Mouse (Mus musculus) mature B cell (primary cell): Measurements from ENCODE around the gene Hspa5.
"Not testable (repeated sequence)": the region's sequence is repeated elsewhere in the genome, so short reads cannot be mapped to it uniquely, and the experiment has no call there.

Experiments used
- in situ Hi-C: fragments of 300-500 bp; cut with MboI; formaldehyde crosslinking; loops from 2 replicates; pipeline ENCODE4 v1.14.3; 2019

Gene Hspa5

DNA sequence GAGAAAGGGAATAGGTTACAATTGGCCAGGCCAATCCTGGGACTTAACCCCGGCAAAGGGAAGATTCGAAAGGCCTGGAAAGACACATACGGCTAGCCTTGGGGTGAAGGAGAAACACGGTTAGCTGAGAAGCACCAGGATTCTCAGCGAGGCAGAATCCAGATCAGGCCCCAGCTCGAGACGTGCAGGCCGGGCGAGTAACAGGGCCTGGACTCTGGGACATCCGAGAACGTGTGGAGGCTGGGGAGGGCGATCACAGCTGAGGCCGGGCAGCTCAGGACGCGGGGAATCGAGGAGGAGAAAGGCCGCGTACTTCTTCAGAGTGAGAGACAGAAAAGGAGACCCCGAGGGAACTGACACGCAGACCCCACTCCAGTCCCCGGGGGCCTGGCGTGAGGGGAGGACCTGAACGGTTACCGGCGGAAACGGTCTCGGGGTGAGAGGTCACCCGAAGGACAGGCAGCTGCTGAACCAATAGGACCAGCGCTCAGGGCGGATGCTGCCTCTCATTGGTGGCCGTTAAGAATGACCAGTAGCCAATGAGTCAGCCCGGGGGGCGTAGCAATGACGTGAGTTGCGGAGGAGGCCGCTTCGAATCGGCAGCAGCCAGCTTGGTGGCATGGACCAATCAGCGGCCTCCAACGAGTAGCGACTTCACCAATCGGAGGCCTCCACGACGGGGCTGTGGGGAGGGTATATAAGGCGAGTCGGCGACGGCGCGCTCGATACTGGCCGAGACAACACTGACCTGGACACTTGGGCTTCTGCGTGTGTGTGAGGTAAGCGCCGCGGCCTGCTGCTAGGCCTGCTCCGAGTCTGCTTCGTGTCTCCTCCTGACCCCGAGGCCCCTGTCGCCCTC, at the start of gene Hspa5:
Hspa5 (plus strand) TSS at position 603 of the 859 bp plus-strand sequence.
- in situ Hi-C loops = no loop called here

DNA sequence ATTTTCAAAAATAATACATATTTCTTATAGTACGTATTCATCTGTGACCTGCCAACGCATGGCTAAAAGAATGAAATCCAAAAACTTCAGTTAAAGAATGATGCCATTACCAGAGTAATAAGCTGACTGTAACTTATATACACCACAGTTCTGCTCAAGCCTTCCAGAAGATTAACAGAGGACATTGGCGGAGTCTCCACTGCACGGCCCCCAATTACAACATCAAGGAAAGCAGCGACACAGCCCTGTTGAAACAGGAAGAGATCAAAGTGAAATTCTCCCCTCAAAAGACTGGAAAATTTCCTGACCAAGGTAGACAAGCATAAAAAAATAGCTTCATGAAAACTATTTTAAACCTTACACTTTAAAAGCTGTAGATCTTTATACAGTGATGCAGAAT, 46.5 kb upstream of the Hspa5 start:
- in situ Hi-C loops = no loop called here

DNA sequence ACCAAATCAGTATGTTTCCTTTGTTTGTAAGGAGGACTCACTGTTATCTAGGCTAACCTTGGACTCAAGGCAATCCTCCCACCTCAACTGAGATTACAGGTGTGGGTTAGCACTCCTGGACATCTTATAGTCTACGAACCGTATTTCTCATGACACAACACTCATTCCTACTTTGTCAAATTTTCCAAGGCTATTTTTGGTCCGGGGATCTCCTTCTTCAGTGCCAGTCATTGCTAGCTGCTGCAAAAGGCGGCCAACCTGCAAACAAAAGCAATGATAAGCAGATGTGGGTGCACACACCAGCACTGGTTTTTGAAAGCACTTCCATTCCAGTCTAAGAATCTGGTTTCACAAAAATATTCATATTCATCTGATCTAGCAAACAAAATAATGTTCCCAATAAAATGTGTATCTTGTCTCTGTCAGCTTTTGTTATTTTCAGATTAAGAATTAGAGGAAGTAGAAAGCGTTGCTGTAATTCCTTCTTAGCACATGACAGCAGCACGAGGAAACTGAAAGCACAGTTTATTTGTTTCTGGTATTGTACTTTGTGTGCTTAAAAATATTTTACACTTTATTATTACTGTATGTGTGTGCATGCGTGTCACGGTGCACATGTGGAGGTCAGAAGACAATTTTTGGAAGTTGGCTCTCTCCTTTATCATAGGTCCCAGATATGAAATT, 44.6 kb upstream of the Hspa5 start:
- in situ Hi-C loops = no loop called here

DNA sequence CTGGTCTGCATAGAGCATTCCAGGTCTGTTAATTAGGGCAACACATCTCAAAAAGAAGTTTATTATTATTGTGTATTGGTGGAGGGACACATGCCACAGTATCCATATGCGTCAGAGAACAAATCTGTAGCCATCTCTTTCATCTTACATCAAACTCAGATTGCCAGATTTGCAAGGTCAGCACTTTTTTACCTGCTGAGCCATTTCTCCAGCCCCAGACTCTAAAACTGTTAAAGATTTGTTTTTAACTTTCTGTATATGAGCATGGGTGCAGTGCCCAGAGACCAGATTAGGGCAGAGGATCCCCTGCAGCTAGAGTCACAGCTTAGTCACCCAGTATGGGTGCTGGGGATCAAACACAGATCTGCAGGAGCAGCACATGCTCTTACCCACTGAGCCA, 35.1 kb upstream of the Hspa5 start:
- in situ Hi-C loops = no loop called here

DNA sequence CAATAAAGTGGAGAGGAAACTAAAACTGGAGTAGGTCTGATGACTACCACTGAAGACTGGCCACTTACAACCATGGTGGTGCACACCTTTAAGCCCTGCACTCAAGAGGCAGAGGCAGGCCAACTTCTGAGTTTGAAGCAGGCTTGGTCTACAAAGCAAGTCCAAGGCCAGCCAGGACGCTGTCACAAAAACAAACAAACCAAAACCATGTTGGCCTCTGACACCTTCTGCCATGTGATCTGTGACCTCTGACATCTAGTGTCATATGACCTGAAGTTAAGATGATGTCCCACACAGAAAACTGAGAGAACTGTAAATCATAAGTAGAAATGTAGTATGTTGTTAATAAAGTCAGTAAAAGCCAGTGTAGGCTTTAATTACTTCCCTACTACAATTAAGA, 33.9 kb upstream of the Hspa5 start:
- in situ Hi-C loops = no loop called here

DNA sequence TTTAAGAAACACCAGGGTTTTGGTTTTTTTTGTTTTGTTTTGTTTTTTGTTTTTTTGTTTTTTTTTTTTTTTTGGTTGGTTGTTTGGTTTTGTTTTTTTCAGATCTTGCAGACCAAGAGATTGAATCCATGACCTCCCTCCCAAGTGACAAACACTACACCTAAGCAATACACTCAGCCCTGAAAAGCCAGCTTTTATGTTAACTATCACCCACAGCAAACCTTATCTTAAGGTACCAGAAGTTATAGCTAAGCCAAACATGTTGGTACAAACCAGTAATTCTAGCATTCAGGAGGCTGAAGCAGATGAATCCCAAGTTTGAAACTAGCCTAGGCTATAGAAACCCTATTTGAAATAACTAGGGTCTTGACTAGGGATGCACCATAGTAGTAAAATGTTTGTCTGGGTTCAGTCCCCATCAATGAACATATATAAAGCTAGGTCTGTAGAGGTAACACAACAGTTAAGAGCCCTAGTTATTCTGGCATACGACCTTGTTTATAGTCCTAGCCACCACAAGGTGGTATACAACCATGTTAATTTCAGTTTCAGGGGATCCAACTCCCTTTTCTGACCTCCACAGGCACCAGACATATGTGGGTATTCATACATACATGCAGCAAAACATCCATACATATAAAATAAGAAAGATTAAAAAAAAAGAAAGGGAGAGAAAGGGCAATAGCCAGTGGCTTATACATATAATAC, 31.9 kb upstream of the Hspa5 start:
- in situ Hi-C loops = no loop called here

DNA sequence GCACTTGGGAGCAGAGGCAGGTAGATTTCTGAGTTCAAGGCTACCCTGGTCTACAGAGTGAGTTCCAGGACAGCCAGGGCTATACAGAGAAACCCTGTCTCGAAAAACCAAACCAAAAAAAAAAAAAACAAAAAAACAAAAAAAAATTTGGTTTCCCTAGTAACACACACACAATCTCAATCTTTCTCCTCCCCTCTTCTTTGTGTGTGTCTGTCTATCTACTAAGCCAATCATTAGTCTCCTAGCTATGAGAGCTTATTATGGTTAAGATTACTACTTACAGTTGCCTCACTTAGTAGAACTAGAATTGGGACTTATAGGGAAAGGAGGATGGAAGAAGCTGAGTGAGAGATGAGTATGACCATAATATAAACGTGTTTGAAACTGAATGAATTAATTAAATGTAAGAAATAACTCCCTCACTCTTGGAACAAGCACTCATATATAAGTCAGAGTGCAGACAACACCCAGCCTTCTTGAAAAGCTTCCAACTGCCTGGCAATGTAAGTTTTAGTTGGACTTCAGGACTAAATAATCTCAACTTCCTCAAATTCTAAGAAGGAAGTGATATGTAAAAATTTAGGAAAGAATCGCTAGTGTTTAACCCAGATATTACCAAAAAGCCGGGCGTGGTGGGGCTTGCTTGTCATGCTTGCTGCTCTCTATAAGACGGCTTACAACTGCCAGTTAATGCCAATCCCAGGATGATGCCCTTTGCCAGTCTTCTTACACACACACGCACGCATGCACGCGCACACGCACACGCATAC, 30.2 kb upstream of the Hspa5 start:
- in situ Hi-C loops = no loop called here

DNA sequence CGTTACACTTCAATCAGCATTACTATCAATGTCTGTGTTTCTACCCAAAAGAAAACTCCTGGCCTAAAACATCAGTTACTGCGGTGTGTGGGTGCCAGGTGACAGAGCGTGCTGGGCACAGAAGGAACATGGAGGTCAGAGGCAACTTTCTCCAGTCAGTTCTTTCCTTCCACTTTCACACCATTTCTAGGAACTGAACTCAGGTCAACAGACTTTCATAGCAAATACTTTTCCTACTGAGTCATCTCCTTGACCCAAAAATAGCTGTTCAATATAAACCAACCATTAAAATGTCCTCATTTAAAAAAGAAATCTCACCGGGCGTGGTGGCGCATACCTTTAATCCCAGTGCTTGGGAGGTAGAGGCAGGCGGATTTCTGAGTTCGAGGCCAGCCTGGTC, 29.1 kb upstream of the Hspa5 start:
- in situ Hi-C loops = no loop called here

DNA sequence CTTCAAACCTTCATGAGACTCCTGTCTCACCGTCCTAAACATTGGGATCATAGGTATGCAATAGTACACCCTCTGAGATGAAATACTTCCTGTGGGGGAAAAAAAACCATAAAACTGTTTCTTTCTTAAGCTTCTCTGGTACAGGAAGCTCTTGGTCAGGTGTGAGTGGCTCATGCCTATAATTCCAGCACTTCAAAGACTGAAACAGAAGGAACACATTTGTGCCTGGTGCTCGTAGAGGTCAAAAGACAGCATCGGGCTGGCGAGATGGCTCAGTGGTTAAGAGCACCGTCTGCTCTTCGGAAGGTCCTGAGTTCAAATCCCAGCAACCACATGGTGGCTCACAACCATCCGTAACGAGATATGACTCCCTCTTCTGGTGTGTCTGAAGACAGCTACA, 27.3 kb upstream of the Hspa5 start:
- in situ Hi-C loops = no loop called here

DNA sequence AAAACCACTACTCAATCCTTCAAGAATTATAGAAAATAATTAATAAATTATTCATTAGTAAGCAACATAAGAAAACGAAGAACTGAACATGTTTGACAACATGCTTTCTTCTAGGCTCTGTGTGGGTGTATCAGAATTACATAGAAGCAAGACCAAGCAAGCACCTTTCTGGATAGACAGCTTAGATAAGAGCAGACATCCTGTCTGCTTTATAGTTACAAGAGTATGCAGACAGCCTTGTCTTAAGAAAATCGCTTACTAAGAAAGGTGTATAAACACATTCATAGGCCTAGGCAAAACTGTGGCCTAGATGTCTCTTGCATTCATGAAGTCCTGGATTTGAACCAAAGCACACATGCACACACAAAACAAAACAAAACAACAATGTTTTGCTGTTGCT, 26.1 kb upstream of the Hspa5 start:
- in situ Hi-C loops = no loop called here

DNA sequence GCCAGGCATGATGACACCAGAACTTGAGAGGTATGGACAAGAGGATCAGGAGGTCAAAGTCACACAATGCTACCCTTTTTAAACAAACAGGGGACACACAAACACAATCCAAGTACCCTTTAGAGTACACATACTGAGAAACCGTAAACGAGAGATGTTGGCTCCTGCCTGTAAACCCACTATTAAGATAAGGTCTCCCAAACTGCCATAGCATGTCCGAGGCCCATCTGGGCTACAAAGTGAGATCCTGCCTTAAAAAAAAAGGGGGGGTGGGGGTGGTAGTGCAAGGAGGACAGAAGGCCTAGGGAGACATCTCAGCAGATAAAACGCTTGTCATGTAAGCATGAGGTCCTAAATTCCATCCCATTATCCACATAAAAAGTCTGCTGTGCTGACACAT, 23.3 kb upstream of the Hspa5 start:
- in situ Hi-C loops = no loop called here

DNA sequence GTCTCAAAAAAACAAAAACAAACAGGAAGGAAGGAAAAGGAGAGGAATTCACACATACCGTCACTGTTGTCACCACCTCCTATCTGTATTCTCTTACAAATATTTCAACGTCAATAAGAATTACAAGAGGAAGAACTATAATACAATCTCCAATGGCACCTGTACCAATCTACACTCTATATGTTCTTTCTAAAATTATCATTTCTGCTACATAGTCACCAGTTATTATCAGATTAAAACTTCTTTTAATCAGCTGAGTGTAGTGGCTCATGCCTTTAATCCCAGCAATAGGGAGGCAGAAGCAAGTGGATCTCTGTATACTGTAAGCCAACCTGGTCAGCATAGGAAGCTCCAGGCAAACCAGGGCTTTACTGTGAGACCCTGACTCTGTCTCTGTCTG, 21.5 kb upstream of the Hspa5 start:
- in situ Hi-C loops = no loop called here

DNA sequence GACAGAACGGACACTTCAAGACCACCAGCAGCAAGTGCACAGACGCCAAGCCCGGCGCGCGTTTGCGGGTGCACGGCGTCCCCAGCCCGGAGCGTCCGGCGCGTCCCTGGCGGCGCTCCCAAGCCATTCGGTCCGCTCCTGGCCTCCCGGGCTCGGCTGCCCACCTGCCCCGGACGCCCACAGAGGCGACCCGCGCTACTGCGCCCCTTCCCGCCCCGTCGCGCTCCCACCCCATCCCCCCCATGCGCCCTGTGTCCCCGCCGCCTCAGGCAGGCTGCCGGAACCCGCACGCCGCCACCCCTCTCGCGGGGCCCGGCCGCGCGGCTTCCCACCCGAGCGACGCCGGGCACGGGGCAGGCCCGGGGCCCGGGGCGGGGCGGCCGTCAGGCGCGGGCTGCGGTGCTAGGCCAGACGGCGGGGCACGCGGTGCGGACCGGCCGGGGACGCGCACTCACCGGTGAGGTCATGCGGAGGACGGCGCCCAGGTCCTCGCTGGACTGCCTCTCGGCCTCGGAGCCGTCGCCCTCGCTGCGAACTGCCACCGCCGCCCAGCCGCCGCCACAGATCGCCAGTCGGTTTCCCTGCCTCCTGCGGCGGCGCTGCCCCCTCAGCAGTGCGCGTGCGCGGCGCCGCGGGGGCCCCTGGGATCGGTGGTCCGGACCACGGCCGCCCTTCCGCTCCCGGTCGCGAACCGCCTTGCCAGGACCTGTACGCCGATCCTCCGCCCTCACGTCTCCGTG, 17.8 kb upstream of the Hspa5 start:
- in situ Hi-C loops = no loop called here

DNA sequence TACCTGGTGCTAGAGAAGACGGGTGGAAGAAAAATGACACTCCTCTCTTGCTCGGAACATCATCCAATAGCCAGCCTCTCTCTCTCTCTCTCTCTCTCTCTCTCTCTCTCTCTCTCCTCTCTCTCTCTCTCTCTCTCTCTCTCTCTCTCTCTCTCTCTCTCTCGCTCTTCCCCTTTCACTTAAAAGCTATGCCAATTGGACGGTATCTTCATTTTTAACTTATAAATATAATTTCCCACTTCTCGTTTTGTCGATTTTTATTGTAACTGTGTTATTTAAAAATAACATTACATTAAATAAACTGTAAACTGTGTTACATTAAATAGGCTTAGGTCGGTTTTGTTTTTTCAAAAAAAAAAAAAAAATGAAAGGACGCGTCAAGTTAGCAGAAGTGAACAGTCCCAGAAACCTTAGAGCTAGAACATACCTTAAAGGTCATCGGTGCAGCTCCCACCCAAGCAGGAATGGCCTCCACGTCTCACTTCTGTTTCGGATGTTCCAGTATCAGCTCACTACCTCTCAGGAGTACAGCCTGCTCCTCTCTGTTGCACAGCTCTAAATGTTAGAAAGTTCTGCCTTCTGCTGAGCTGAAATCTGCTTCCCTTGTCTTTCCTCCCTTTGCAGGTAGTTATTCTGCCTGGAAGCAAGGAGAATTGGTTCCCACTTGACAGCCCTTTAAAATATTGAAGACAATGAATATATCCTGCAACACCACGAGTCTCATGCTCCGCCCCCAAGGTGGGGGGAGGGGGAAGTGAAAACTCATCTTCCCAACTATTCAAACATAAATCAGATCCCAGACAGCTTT, 17.0 kb upstream of the Hspa5 start, which contains the start of gene Gapvd1:
Gapvd1 (minus strand) TSS at position 682 of the 808 bp plus-strand sequence.
- in situ Hi-C loops = no loop called here

DNA sequence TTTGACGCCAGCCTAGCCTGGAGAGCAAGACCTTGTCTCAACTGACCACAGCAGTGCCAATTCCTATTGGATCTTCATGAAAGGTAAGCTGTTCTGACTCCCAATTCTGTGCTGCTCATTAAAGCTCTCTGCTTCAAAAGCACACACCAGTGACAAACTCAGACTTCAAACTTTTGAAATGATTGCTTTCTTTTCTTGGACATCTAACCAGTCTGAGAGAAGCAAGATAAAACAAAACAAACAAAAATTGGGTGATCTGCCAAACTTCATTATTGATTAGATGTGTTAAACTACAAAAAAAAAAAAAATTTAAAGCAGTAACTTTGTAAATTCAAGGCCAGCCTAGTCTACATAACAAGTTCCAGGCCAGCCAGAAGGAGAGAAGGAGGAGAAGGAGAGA, 14.4 kb upstream of the Hspa5 start:
- in situ Hi-C loops = no loop called here

DNA sequence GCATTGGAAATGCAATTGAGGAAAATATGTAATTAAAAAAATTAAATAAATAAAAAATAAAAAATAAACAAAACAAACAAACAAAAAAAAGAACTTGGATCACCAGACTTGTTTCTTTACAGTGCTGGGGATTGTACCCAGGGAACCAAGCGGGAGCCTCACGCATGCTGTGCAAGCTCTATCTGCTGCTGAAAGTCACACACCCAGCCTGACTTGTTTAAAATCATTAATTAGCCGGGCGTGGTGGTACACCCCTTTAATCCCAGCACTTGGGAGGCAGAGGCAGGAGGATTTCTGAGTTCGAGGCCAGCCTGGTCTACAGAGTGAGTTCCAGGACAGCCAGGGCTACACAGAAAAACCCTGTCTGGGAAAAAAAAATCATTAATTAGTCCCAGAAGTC, 10.5 kb upstream of the Hspa5 start:
- in situ Hi-C loops = not testable (repeated sequence)

DNA sequence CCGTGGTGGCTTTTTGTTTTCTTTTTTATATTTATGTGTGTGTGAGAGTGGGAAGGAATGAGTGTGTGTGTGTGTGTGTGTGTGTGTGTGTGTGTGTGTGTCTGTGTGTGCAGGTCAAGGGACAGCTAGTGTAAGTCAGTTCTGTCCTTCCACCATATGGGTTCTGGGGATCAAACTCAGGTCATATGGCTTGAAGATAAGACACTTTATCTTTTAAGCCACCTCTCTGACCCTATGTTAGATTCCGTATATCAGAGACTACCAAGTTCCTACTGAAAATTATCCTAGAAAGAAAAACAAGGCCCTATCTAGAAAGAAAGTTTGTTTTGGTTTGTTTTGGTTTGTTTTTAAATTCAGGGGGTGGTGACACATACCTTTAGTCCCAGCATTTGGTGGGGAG, 9.6 kb upstream of the Hspa5 start:
- in situ Hi-C loops = no loop called here

DNA sequence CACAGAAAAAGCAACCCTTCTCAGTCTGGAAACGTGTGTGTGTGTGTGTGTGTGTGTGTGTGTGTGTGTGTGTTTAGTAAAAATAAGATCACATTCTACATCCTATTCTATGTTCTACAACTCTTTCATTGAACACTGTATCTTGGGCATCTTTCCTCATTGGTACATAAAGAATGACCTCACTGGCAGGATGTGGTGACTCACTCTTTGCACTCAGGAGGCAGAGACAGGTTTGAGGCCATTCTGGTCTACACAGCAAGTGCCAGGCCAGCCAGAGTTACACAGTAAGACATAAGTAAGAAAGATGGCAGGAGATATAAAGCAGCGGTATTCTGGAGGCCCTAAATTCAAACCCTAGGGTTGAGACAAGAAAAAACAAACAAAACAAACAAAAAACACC, 8.9 kb upstream of the Hspa5 start:
- in situ Hi-C loops = no loop called here

DNA sequence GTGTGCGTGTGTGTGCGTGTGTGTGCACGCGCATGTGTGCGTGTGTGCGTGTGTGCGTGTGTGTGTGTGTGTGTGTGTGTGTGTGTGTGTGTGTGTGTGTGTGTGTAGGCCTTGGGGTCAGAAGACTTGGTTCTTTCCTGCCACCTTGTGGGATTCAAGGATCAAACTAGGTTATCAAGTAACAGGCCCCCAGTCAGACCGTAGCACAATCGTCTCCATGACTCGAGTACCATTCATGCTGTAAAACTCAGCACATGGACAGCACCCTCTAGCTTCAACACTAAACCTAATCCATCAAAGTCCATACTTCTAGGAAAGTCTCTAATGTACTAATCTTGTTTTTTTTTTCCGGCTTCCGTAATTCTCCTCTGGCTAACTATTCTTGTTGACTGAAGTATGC, 7.0 kb upstream of the Hspa5 start:
- in situ Hi-C loops = no loop called here

DNA sequence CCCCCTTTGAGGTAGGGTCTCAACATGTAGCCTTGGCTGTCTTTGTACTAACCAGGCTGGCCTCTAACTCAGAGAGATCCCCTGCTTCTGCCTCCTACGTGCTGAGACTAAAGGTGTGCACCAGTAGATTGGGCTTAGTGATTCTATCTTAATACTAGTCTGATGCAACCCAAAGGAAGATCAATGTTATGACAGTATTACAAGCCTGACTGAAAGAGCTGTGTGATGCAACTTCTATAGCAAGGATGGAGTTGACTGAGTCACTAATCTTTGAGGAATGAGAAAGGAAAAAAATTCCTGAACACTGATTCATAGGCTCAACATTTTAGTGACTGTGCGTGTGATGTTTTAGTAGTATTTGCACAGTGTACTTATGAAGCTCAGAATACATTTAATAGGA, 1.7 kb upstream of the Hspa5 start:
- in situ Hi-C loops = no loop called here
